Mouse (Mus musculus) CH12.LX (cell line): Measurements from ENCODE around the gene Cage1. TPM values are rescaled to one million over a fixed set of nuclear protein-coding genes. Genes with fewer than 3 reads are reported as not detected.

Experiments
- DNase-seq: peaks from one replicate; pipeline ENCODE4 v3.0.0-alpha.2; 2013; ENCODE audit errors: extremely low read depth
- H3K27ac ChIP-seq: 2 replicates; pipeline ENCODE4 v1.5.1; 2012; ENCODE audit warnings: low read depth, mild to moderate bottlenecking, control low read depth, moderate library complexity; ENCODE audit not compliant: insufficient read depth
- H3K27me3 ChIP-seq: replicated peaks from 2 replicates; pipeline ENCODE3; 2012; ENCODE audit warnings: inconsistent platforms
- H3K36me3 ChIP-seq, 2 experiments: replicated peaks in 1 of 2; 2 replicates each; pipeline versions ENCODE3 to v1.6.1; 2012; ENCODE audit warnings: inconsistent platforms in 1 of 2, low read length in 1 of 2, mild to moderate bottlenecking in 1 of 2, mixed read lengths in 1 of 2, moderate library complexity in 1 of 2; ENCODE audit not compliant: control insufficient read depth in 1 of 2, insufficient read depth in 1 of 2
- H3K4me1 ChIP-seq, 2 experiments: 2 replicates each; pipeline ENCODE4 v1.6.1; 2012; ENCODE audit warnings: inconsistent platforms in 1 of 2, moderate library complexity in 1 of 2; ENCODE audit not compliant: insufficient read depth in 2 of 2, control insufficient read depth in 1 of 2
- H3K4me2 ChIP-seq: 2 replicates; pipeline ENCODE4 v1.6.1; 2012; ENCODE audit warnings: low read depth, mild to moderate bottlenecking, control low read depth; ENCODE audit not compliant: poor library complexity, insufficient read depth, severe bottlenecking
- H3K4me3 ChIP-seq, 3 experiments: fragments of 150-350 bp in 1 of 3; sonication (generic) in 1 of 3; replicated peaks in 1 of 3; 2 replicates each; pipeline versions ENCODE3 to v1.5.1; 2011 to 2012; ENCODE audit warnings: low read depth in 2 of 3, low read length in 2 of 3, mild to moderate bottlenecking in 2 of 3, moderate library complexity in 2 of 3, control low read depth in 1 of 3, improper control_type of control experiment in 1 of 3, inconsistent platforms in 1 of 3, mixed read lengths in 1 of 3; ENCODE audit not compliant: poor library complexity in 1 of 3
- H3K79me2 ChIP-seq: replicated peaks from 2 replicates; pipeline ENCODE4 v1.6.1; 2012; ENCODE audit warnings: mild to moderate bottlenecking, moderate library complexity; ENCODE audit not compliant: control insufficient read depth, poor library complexity, insufficient read depth, severe bottlenecking; ENCODE audit errors: extremely low read depth
- H3K9ac ChIP-seq: 2 replicates; pipeline ENCODE4 v1.6.1; 2012; ENCODE audit warnings: low read depth, mild to moderate bottlenecking, control low read depth, moderate library complexity; ENCODE audit not compliant: insufficient read depth
- H3K9me3 ChIP-seq: replicated peaks from 2 replicates; pipeline ENCODE3; 2012; ENCODE audit warnings: low read length, inconsistent platforms, mixed read lengths
- BHLHE40 ChIP-seq: IDR thresholded peaks from 2 replicates; pipeline ENCODE4 v1.6.1; 2011; ENCODE audit warnings: mild to moderate bottlenecking, low read depth, low read length, improper control_type of control experiment
- CTCF ChIP-seq, 2 experiments: IDR thresholded peaks in 1 of 2; conservative IDR thresholded peaks in 1 of 2; 2 replicates each; pipeline ENCODE4 v1.5.1; 2011 to 2012; ENCODE audit warnings: low read depth in 2 of 2, low read length in 2 of 2, improper control_type of control experiment in 1 of 2, inconsistent platforms in 1 of 2, mild to moderate bottlenecking in 1 of 2, moderate library complexity in 1 of 2
- E2F4 ChIP-seq: IDR thresholded peaks from 2 replicates; pipeline ENCODE4 v1.6.1; 2011; ENCODE audit warnings: low read depth, low read length, improper control_type of control experiment; ENCODE audit not compliant: insufficient replicate concordance
- ELF1 ChIP-seq: IDR thresholded peaks from 2 replicates; pipeline ENCODE4 v1.6.1; 2014; ENCODE audit warnings: low read depth, mild to moderate bottlenecking, inconsistent platforms, low read length, improper control_type of control experiment
- IRF4 ChIP-seq: IDR thresholded peaks from 2 replicates; pipeline ENCODE4 v1.6.1; 2014; ENCODE audit warnings: low read depth, mild to moderate bottlenecking, inconsistent platforms, low read length, improper control_type of control experiment
- MEF2A ChIP-seq: IDR thresholded peaks from 2 replicates; pipeline ENCODE4 v1.6.1; 2014; ENCODE audit warnings: low read depth, mild to moderate bottlenecking, inconsistent platforms, low read length, improper control_type of control experiment, borderline replicate concordance
- MYC ChIP-seq: IDR thresholded peaks from 2 replicates; pipeline ENCODE4 v1.6.1; 2011; ENCODE audit warnings: low read depth, mild to moderate bottlenecking, improper control_type of control experiment, low read length
- NRF1 ChIP-seq: IDR thresholded peaks from 2 replicates; pipeline ENCODE4 v1.6.1; 2014; ENCODE audit warnings: low read depth, mild to moderate bottlenecking, inconsistent platforms, low read length, improper control_type of control experiment, moderate library complexity
- RAD21 ChIP-seq: IDR thresholded peaks from 2 replicates; pipeline ENCODE4 v1.6.1; 2011; ENCODE audit warnings: low read depth, mild to moderate bottlenecking, low read length, improper control_type of control experiment, moderate library complexity
- SIN3A ChIP-seq: IDR thresholded peaks from 2 replicates; pipeline ENCODE4 v1.6.1; 2012; ENCODE audit warnings: low read length, improper control_type of control experiment, inconsistent platforms
- SMC3 ChIP-seq: IDR thresholded peaks from 2 replicates; pipeline ENCODE4 v1.6.1; 2011; ENCODE audit warnings: low read depth, low read length, improper control_type of control experiment
- TBP ChIP-seq: conservative IDR thresholded peaks from 2 replicates; pipeline ENCODE4 v1.6.1; 2011; ENCODE audit warnings: low read depth, low read length, improper control_type of control experiment
- TCF12 ChIP-seq: IDR thresholded peaks from 2 replicates; pipeline ENCODE4 v1.6.1; 2014; ENCODE audit warnings: low read depth, mild to moderate bottlenecking, inconsistent platforms, low read length, improper control_type of control experiment
- UBTF ChIP-seq: IDR thresholded peaks from 2 replicates; pipeline ENCODE4 v1.6.1; 2012; ENCODE audit warnings: low read depth, mild to moderate bottlenecking, inconsistent platforms, low read length, improper control_type of control experiment, moderate library complexity
- dilution Hi-C: fragments of 300-500 bp; cut with MboI; formaldehyde crosslinking; loops from 2 replicates; pipeline ENCODE4 v1.14.3; 2020; ENCODE audit warnings: low sequenced_read_pairs; ENCODE audit not compliant: extremely low pct_unique_long_range_greater_than_20kb, extremely low pct_ligation_motif_present
- in situ Hi-C: fragments of 300-500 bp; cut with MboI; formaldehyde crosslinking; loops from 3 replicates; pipeline ENCODE4 v1.14.3; 2019; ENCODE audit warnings: low sequenced_read_pairs, low pct_ligation_motif_present, low pct_unique_long_range_greater_than_20kb, mixed read lengths
- polyA plus RNA-seq: library from polyadenylated mRNA; unstranded; fragments of >175 nt; gene quantifications from 2 replicates; pipeline ENCODE4 v1.2.1, GENCODE M21; 2012; ENCODE audit warnings: low read depth; ENCODE audit not compliant: insufficient read length
- total RNA-seq, 2 experiments: library from RNA; depleted of rRNA; stranded (reverse); fragments of 300-350 nt in 1 of 2; fragments of >200 nt in 1 of 2; gene quantifications; 2 replicates each; pipeline ENCODE4 v1.2.3; 2012 to 2014

Cage1 gene
- total and polyA plus RNA-seq, 3 experiments, result 1.2 to 1.4 (median 1.3) TPM

- peak overlapping the region; percentile 80 for H3K9ac ChIP-seq
- no peaks in the 10 kb centered on the region for H3K27me3 ChIP-seq
- H3K4me1 ChIP-seq, result peaks cover 15 to 39% of the 10 kb centered on the region in 2 experiments
- no peak for DNase-seq
- TF ChIP-seq TCF12 (no peak), TBP (peak; percentile 66; the same call in 1 of the 2 replicates), BHLHE40 (no peak), NRF1 (no peak), MYC (peak; percentile 66; the same call in 1 of the 2 replicates), RAD21 (no peak), SIN3A (no peak), UBTF (no peak), IRF4 (peak; percentile 42; the same call in 1 of the 2 replicates), MEF2A (peak; percentile 92)
- in situ Hi-C loops, result no loop called here
- peaks cover 2% of the 10 kb centered on the region for H3K9me3 ChIP-seq
- peak overlapping the region; percentile 39 for H3K4me2 ChIP-seq
- dilution Hi-C loops, result no loop called here
- peak overlapping the region in 1 of 3 experiments; percentile 18 for H3K4me3 ChIP-seq
- H3K79me2 ChIP-seq, result no peaks in the 10 kb centered on the region
- H3K27ac ChIP-seq, result no peak overlapping the region
- H3K36me3 ChIP-seq, result no peaks in the 10 kb centered on the region
Measured at GRCm38 (mm10) chr13:38007972-38008371, 28.9 kb downstream of the Cage1 start.

- H3K4me3 ChIP-seq, result no peak overlapping the region
- in situ Hi-C loops (loop anchor here (5.0 kb wide), 1 partner anchor 35 kb away; the partner anchor contains the start of genes Cage1 and Riok1), dilution Hi-C loops (no loop called here)
- H3K36me3 ChIP-seq, result no peaks in the 10 kb centered on the region
- H3K9me3 ChIP-seq, result peaks cover 7% of the 10 kb centered on the region
- TF ChIP-seq CTCF (conservative IDR thresholded peaks at IDR 0.05 in 1 of 2, IDR thresholded peaks at IDR 0.05 in 1 of 2; ENCODE audit: low read depth in 2 of 2, low read length in 2 of 2) (peak in 1 of 2 experiments; percentile 49; a peak in 2 of 4 replicates), ELF1 (no peak), RAD21 (peak; percentile 50), SMC3 (peak; percentile 35), E2F4 (0 out of 2 replicates have a peak, but pooled peaks have one; percentile 25)
- peaks cover 3 to 12% of the 10 kb centered on the region in 2 experiments; a peak in 2 of 4 replicates for H3K4me1 ChIP-seq
- DNase-seq, result no peak
- H3K27me3 ChIP-seq, result no peaks in the 10 kb centered on the region
- no peak overlapping the region for H3K27ac ChIP-seq
- no peak overlapping the region for H3K9ac ChIP-seq
- no peak overlapping the region for H3K4me2 ChIP-seq
- no peaks in the 10 kb centered on the region for H3K79me2 ChIP-seq
Measured at GRCm38 (mm10) chr13:38002461-38002860, 34.4 kb downstream of the Cage1 start.
